Comparison of ENCODE assay signal across 13 mouse cellular contexts in genomic region chr16:28476651-28477050, GRCm38 (mm10).
DNase-seq lines count a peak whose midpoint lies in the region.
"Had no signal": no experiment of that assay in that cellular context is flagged by ENCODE, and none has a peak within 500 bp of the region (broad histone marks: within the 10 kb centered on the region; RNA-seq: fewer than 3 reads in every experiment).

No protein-coding gene starts in this region.

- DNase-seq in cerebellum, adult 18-20 months, result peak; percentile 38 to 47
- no peak for DNase-seq in cerebellum, adult 11-12 months
- peak; percentile 46 for DNase-seq in cerebellum, adult 9-10 months
- DNase-seq in cerebellum, postnatal 4 days (ENCODE audit: low spot score in 2 of 2), result no peak
- peak; percentile 52 to 70 for DNase-seq in cerebellum, postnatal 25 days
- DNase-seq in cerebellum, adult 11 months, result no peak
- DNase-seq in brain, adult 2 months (ENCODE audit: low read depth, low spot score), result peak; percentile 66
- no peak for DNase-seq in c-Kit-positive CD71-positive TER-119-positive erythroid progenitor cells, embryonic 14.5 days (ENCODE audit: low spot score)
- DNase-seq: adrenal gland, adult 8-10 months; adrenal gland, postnatal 14 days; adrenal gland, postnatal 36 days; B cell, adult 2 months; forebrain, postnatal 0 days had no signal

Comparison
In these comparisons a context has a peak if more than half of its experiments do, and no peak if none do; other contexts are left out.
1. DNase-seq: peak in cerebellum, adult 18-20 months (2 of 2), cerebellum, adult 9-10 months (single experiment), cerebellum, postnatal 25 days (2 of 2) and brain, adult 2 months (single experiment); none in cerebellum, adult 11-12 months (single experiment), cerebellum, postnatal 4 days (0 of 2), cerebellum, adult 11 months (single experiment) and c-Kit-positive CD71-positive TER-119-positive erythroid progenitor cells, embryonic 14.5 days (single experiment).